Mouse (Mus musculus) midbrain, postnatal 0 days (tissue): ENCODE results near the gene Trim80. TPM values are rescaled to one million over a fixed set of nuclear protein-coding genes. Genes with fewer than 3 reads are reported as not detected.

Experiments used
- ATAC-seq: fragments of 200-750 bp; cut with Nextera tagmentation; 2 replicates; pipeline ENCODE4 v1.8.0; 2017; ENCODE audit warnings: moderate number of reproducible peaks, mild to moderate bottlenecking, moderate TSS enrichment, moderate library complexity; ENCODE audit not compliant: low FRiP score
- DNase-seq: peaks from one replicate; pipeline ENCODE4 v3.0.0-alpha.2; 2015; ENCODE audit warnings: low spot score
- H3K27ac ChIP-seq: fragments of 300-500 bp; sonication (generic); 2 replicates; pipeline ENCODE4 v1.5.1; 2014; ENCODE audit warnings: low read depth, mild to moderate bottlenecking, low read length, mixed read lengths
- H3K27me3 ChIP-seq: fragments of 300-500 bp; sonication (generic); 2 replicates; pipeline ENCODE4 v1.6.1; 2014; ENCODE audit warnings: low read length, control low read depth, mixed read lengths; ENCODE audit not compliant: insufficient read depth
- H3K36me3 ChIP-seq: fragments of 300-500 bp; sonication (generic); 2 replicates; pipeline ENCODE4 v1.6.1; 2014; ENCODE audit warnings: low read length, control low read depth, mixed read lengths; ENCODE audit not compliant: insufficient read depth
- H3K4me1 ChIP-seq: fragments of 300-500 bp; sonication (generic); 2 replicates; pipeline ENCODE4 v1.6.1; 2014; ENCODE audit warnings: mild to moderate bottlenecking, control low read depth, antibody characterized with exemption, low read length, mixed read lengths; ENCODE audit not compliant: insufficient read depth
- H3K4me2 ChIP-seq: fragments of 300-500 bp; sonication (generic); 2 replicates; pipeline ENCODE4 v1.6.1; 2014; ENCODE audit warnings: low read depth, mild to moderate bottlenecking, low read length, mixed read lengths; ENCODE audit not compliant: poor library complexity, severe bottlenecking
- H3K4me3 ChIP-seq: fragments of 300-500 bp; sonication (generic); 2 replicates; pipeline ENCODE4 v1.5.1; 2014; ENCODE audit warnings: low read depth, mild to moderate bottlenecking, low read length, moderate library complexity
- H3K9ac ChIP-seq: fragments of 300-500 bp; sonication (generic); replicated peaks from 2 replicates; pipeline ENCODE4 v1.6.1; 2014; ENCODE audit warnings: mild to moderate bottlenecking, low read length, moderate library complexity, mixed read lengths; ENCODE audit not compliant: poor library complexity, severe bottlenecking
- H3K9me3 ChIP-seq: fragments of 300-500 bp; sonication (generic); 2 replicates; pipeline ENCODE4 v1.6.1; 2016; ENCODE audit warnings: low read length, control low read depth
- CTCF ChIP-seq: IDR thresholded peaks from 2 replicates; pipeline ENCODE4 v1.5.1; 2016; ENCODE audit warnings: antibody characterized with exemption, mild to moderate bottlenecking
- WGBS: fragments of 180-500 bp; shearing (Covaris S2); extraction: QIAGEN DNeasy Blood & Tissue Kit; methylation state at CpG from one replicate; pipeline ENCODE4 v1.1.7; 2014; 5-methylcytosine and 5-hydroxymethylcytosine counted together
- polyA plus RNA-seq: library from polyadenylated mRNA; unstranded; fragments of >200 nt; fragmentation: Nextera tagmentation; extraction: Ambion mirVana; gene quantifications from 2 replicates; pipeline ENCODE4 v1.2.1, GENCODE M21; 2015
- total RNA-seq: library from RNA; depleted of rRNA; stranded (reverse); fragments of >200 nt; gene quantifications from 2 replicates; pipeline ENCODE4 v1.2.3, GENCODE M21; 2014

The Trim80 gene
- total and polyA plus RNA-seq, 2 experiments from 2014 or later: 0.44 TPM; not detected in 1

- 76% methylated on average over 3 of the region's 3 CpGs for WGBS
- ATAC-seq: no peak
- no peaks in the 10 kb centered on the region for H3K36me3 ChIP-seq
- no peaks in the 10 kb centered on the region for H3K4me1 ChIP-seq
- H3K27ac ChIP-seq: no peak overlapping the region
- no peak overlapping the region for H3K9ac ChIP-seq
- H3K4me2 ChIP-seq: no peak overlapping the region
- H3K27me3 ChIP-seq: no peaks in the 10 kb centered on the region
- DNase-seq: no peak
- no peak for TF ChIP-seq CTCF
- H3K4me3 ChIP-seq: no peak overlapping the region
- no peaks in the 10 kb centered on the region for H3K9me3 ChIP-seq
Measured at GRCm38 (mm10) chr11:115446906-115447305, 6.6 kb downstream of the Trim80 start.

DNA sequence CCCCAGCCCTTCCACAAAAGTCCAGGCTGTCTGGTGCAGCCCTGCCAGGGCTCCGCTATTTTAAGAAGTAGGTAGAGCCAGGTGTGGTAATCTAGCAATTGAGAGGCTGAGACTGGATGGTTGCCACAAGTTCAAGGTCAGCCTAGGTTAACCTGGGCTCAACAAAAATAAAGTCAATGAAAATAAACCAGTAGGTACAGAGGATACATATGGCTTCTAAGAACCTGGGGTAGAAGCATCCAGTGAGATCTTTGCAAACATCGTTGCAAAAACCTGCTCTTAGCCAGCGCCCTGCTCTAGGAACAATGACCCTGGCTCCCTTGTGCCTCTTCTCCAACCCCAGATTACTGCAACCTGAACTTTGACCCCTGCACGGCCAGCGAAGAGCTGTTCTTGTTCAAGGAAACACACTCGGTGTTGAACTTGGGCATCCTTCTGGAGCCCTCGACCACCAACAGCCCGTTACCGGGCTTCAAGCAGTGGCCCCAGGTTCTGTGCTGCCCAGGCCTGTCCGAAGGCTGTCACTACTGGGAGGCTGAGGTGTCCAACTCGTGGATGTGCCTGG is 7.1 kb downstream of the Trim80 start:
- Histone ChIP-seq H3K9me3 (no peaks in the 10 kb centered on the region), H3K27me3 (no peaks in the 10 kb centered on the region), H3K36me3 (no peaks in the 10 kb centered on the region), H3K4me1 (no peaks in the 10 kb centered on the region), H3K9ac (no peak overlapping the region), H3K4me3 (no peak overlapping the region), H3K4me2 (no peak overlapping the region), H3K27ac (no peak overlapping the region)
- DNase-seq: no peak
- TF ChIP-seq CTCF: no peak
- WGBS: 82% methylated on average over 11 of the region's 11 CpGs
- no peak for ATAC-seq

DNA sequence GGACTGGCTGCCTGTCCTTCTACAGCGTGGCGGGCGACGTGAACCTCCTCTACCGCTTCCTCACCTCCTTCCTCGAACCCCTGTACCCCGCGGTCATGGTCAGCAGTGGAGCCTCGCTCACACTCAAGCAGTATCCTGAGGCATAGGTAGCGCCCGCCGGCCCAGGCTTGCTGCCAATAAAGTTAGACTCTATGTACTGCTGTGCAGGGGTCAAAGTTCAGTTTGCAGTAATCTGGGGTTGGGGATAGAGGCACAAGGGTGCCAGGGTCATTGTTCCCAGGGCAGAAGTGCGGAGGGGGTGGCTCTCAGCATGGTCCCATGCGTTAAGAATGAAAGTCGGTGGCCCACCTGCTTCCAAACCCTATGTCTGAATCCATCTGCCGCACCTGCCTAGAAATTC is 7.7 kb downstream of the Trim80 start:
- no peaks in the 10 kb centered on the region for H3K36me3 ChIP-seq
- no peaks in the 10 kb centered on the region for H3K4me1 ChIP-seq
- no peak overlapping the region for H3K27ac ChIP-seq
- ATAC-seq (no peak), DNase-seq (no peak)
- WGBS: 83% methylated on average over 16 of the region's 16 CpGs
- no peak for TF ChIP-seq CTCF
- no peaks in the 10 kb centered on the region for H3K9me3 ChIP-seq
- no peak overlapping the region for H3K9ac ChIP-seq
- H3K4me3 ChIP-seq: no peak overlapping the region
- no peak overlapping the region for H3K4me2 ChIP-seq
- H3K27me3 ChIP-seq: no peaks in the 10 kb centered on the region

- no peaks in the 10 kb centered on the region for H3K4me1 ChIP-seq
- no peaks in the 10 kb centered on the region for H3K27me3 ChIP-seq
- no peak overlapping the region for H3K4me2 ChIP-seq
- H3K9me3 ChIP-seq: no peaks in the 10 kb centered on the region
- TF ChIP-seq CTCF: no peak
- no peaks in the 10 kb centered on the region for H3K36me3 ChIP-seq
- no peak overlapping the region for H3K27ac ChIP-seq
- DNase-seq: no peak
- H3K9ac ChIP-seq: no peak overlapping the region
- WGBS: 57% methylated on average over 7 of the region's 7 CpGs
- no peak for ATAC-seq
- no peak overlapping the region for H3K4me3 ChIP-seq
Measured at GRCm38 (mm10) chr11:115448998-115449397, 8.7 kb downstream of the Trim80 start.

DNA sequence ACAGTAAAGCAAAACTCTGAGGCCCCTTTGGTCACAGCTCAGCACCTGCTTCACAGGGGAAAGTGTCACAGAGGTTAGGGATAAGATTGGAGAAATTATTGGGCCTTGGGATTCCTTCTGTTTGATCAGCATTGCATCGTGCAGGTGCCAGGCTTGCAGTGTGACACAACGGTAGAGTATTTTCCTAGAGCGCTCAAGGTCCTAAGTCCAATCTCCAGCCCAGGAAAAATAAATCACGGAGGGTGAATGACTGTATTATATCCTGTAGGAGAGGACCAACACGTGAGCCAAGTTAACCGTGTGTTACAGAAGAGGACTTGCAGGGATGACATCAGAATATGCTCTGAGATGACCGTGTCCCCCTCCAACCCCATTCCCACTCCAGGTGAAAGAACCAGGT is 9.8 kb downstream of the Trim80 start:
- H3K27me3 ChIP-seq: no peaks in the 10 kb centered on the region
- 90% methylated on average over 7 of the region's 7 CpGs for WGBS
- H3K36me3 ChIP-seq: no peaks in the 10 kb centered on the region
- H3K4me2 ChIP-seq: no peak overlapping the region
- no peak for ATAC-seq
- TF ChIP-seq CTCF: no peak
- H3K27ac ChIP-seq: no peak overlapping the region
- DNase-seq: no peak
- H3K4me3 ChIP-seq: no peak overlapping the region
- H3K4me1 ChIP-seq: no peaks in the 10 kb centered on the region
- H3K9ac ChIP-seq: no peak overlapping the region
- H3K9me3 ChIP-seq: no peaks in the 10 kb centered on the region

DNA sequence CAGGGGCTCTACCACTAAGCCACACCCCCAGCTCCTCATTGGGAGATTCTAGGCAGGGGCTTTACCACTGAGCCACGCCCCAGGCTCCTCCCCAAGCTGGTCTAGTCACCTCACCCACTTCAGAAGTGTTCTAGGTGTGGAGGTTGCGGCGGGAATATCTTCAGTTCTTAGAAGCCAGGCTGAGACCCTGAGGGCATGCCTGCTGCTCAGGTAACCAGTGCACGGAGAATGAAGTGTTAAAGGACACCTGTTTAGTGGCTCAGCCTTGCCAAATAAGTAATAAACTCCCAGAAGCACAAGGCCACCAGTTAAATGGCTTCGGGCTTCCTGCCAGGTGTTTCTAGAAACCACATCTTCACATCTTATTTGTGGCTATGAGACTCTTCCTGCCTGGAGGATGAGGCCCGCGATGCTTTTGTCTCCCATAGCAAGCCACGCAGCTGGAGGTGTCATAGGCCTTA is 11.5 kb downstream of the Trim80 start:
- no peaks in the 10 kb centered on the region for H3K27me3 ChIP-seq

More for the DNA sequence above, 11.5 kb downstream of the Trim80 start:
- WGBS: 84% methylated on average over 8 of the region's 8 CpGs
- Histone ChIP-seq H3K4me1 (no peaks in the 10 kb centered on the region), H3K9me3 (no peaks in the 10 kb centered on the region), H3K36me3 (no peaks in the 10 kb centered on the region), H3K4me3 (no peak overlapping the region), H3K4me2 (no peak overlapping the region), H3K27ac (no peak overlapping the region), H3K9ac (no peak overlapping the region)
- no peak for ATAC-seq
- DNase-seq: no peak
- TF ChIP-seq CTCF: no peak
